Mouse (Mus musculus) right cerebral cortex, postnatal 25 days (tissue): Measurements from ENCODE around the gene Tmco2.
"Not testable (repeated sequence)": the region's sequence is repeated elsewhere in the genome, so short reads cannot be mapped to it uniquely, and the experiment has no call there.

ENCODE experiments used
- DNase-seq: peaks from one replicate; pipeline ENCODE4 v3.0.0; 2022

Tmco2 gene

GRCm38 (mm10) chr4:121109126-121109525 is at the start of gene Tmco2:
TSS of gene Tmco2 (minus strand) at chr4:121109226.
- no peak for DNase-seq

GRCm38 (mm10) chr4:121103304-121103703 is 5.7 kb downstream of the Tmco2 start:
- peak; percentile 43 for DNase-seq

GRCm38 (mm10) chr4:121097650-121098378 is 11.2 kb downstream of the Tmco2 start, which contains the start of gene Zmpste24:
TSS of gene Zmpste24 (minus strand) at chr4:121098241.
- peak; percentile 82 for DNase-seq

- DNase-seq: no peak
Measured at GRCm38 (mm10) chr4:121090211-121090610, 18.8 kb downstream of the Tmco2 start.

- DNase-seq: no peak
Measured at GRCm38 (mm10) chr4:121088696-121089095, 20.3 kb downstream of the Tmco2 start.

- no peak for DNase-seq
Measured at GRCm38 (mm10) chr4:121084506-121084905, 24.5 kb downstream of the Tmco2 start.

- no peak for DNase-seq
Measured at GRCm38 (mm10) chr4:121080395-121080794, 28.6 kb downstream of the Tmco2 start.

GRCm38 (mm10) chr4:121077915-121078646 is 30.9 kb downstream of the Tmco2 start:
- no peak for DNase-seq

GRCm38 (mm10) chr4:121074250-121074649 is 34.8 kb downstream of the Tmco2 start:
- no peak for DNase-seq

GRCm38 (mm10) chr4:121065336-121065735 is 43.7 kb downstream of the Tmco2 start:
- no peak for DNase-seq

- not testable (repeated sequence) for DNase-seq
Measured at GRCm38 (mm10) chr4:121059218-121059617, 49.8 kb downstream of the Tmco2 start.

- no peak for DNase-seq
Measured at GRCm38 (mm10) chr4:121057032-121057431, 52.0 kb downstream of the Tmco2 start.

GRCm38 (mm10) chr4:121056342-121056741 is 52.7 kb downstream of the Tmco2 start:
- DNase-seq: no peak
